ENCODE assay signal across 8 mouse cellular contexts in genomic region chr12:85338815-85339214, GRCm38 (mm10). TPM values are rescaled to one million over a fixed set of nuclear protein-coding genes. Genes with fewer than 3 reads are reported as not detected.
DNase-seq lines count a peak whose midpoint lies in the region; ATAC-seq and TF ChIP-seq lines count a peak whose summit lies in the region.

No protein-coding gene starts in this region.

- no peaks in the 10 kb centered on the region for H3K27me3 ChIP-seq in heart, embryonic 16.5 days (ENCODE audit: control insufficient read depth, insufficient read depth, low read length)
- H3K27me3 ChIP-seq in megakaryocyte, embryonic 14.5 days (replicated peaks): no peaks in the 10 kb centered on the region

- ATAC-seq in common myeloid progenitor, adult 5-6 weeks (replicated peaks; ENCODE audit: low read depth, poor library complexity, severe bottlenecking): 0 out of 2 replicates have a peak, but pooled peaks have one; percentile 10
- peak; percentile 58 for ATAC-seq in heart, embryonic 16.5 days (replicated peaks; ENCODE audit: extremely low read depth, insufficient read depth, low FRiP score)

- H3K9me3 ChIP-seq in heart, embryonic 16.5 days (replicated peaks; ENCODE audit: control insufficient read depth, low read length): no peaks in the 10 kb centered on the region
- no peaks in the 10 kb centered on the region for H3K9me3 ChIP-seq in megakaryocyte, embryonic 14.5 days

- H3K4me2 ChIP-seq in heart, embryonic 16.5 days (ENCODE audit: low read depth, low read length): peak overlapping the region; percentile 79

- peak overlapping the region; percentile 95 for H3K9ac ChIP-seq in heart, embryonic 16.5 days (ENCODE audit: low read length)

- no peak for TF ChIP-seq CTCF in left cerebral cortex, adult 2 months (IDR thresholded peaks at IDR 0.05)

- H3K36me3 ChIP-seq in heart, embryonic 16.5 days (ENCODE audit: control insufficient read depth, insufficient read depth): peaks cover 12% of the 10 kb centered on the region
- peaks cover 49% of the 10 kb centered on the region for H3K36me3 ChIP-seq in megakaryocyte, embryonic 14.5 days (replicated peaks; ENCODE audit: low read length)

- intact Hi-C loops in left cerebral cortex, adult 2 months (cut with DNase I): no loop called here
- intact Hi-C loops in left cerebral cortex, postnatal 14 days (cut with DNase I): no loop called here
- intact Hi-C loops in left cerebral cortex, postnatal 25 days (cut with DNase I): no loop called here

- peak overlapping the region; percentile 84 for H3K27ac ChIP-seq in left cerebral cortex, adult 2 months
- peak overlapping the region; percentile 87 for H3K27ac ChIP-seq in heart, embryonic 16.5 days (ENCODE audit: low read length)

- peak overlapping the region; percentile 100 for H3K4me3 ChIP-seq in left cerebral cortex, adult 2 months
- H3K4me3 ChIP-seq in heart, embryonic 16.5 days (ENCODE audit: low read length): peak overlapping the region; percentile 85
- peak overlapping the region; percentile 98 for H3K4me3 ChIP-seq in megakaryocyte, embryonic 14.5 days (replicated peaks)

- under 1% methylated on average over 40 of the region's 42 CpGs for WGBS in heart, embryonic 16.5 days

- DNase-seq in left cerebral cortex, adult 2 months (ENCODE audit: extremely low spot score in 1 of 2, low spot score in 2 of 2): no peak
- no peak for DNase-seq in left cerebral cortex, postnatal 14 days (ENCODE audit: low spot score in 2 of 2)
- no peak for DNase-seq in left cerebral cortex, postnatal 25 days (ENCODE audit: low spot score in 2 of 2)
- DNase-seq in gastrocnemius, postnatal 10 days: no peak
- no peak for DNase-seq in kidney, postnatal 14 days

- H3K4me1 ChIP-seq in heart, embryonic 16.5 days (ENCODE audit: control insufficient read depth, insufficient read depth, low read length): peaks cover 24% of the 10 kb centered on the region
- peaks cover 24% of the 10 kb centered on the region for H3K4me1 ChIP-seq in megakaryocyte, embryonic 14.5 days

RNA-seq across cellular contexts. Expression of gene Nek9, which starts 0.3 kb away (rescaled TPM):
- 10 to 100 TPM; 32.9 to 34.8 TPM for total RNA-seq in left cerebral cortex, adult 2 months (2021)
- 10 to 100 TPM; 25.1 to 26.4 TPM for total RNA-seq in left cerebral cortex, postnatal 14 days (2021)
- total RNA-seq in common myeloid progenitor, adult 5-6 weeks (2017): 30.5 and 33.5 TPM in 2 replicates
- 19.0 and 20.6 TPM in 2 replicates for polyA plus RNA-seq in heart, embryonic 16.5 days (2015; fragmentation: Nextera tagmentation; extraction: Ambion mirVana)
- polyA plus RNA-seq in megakaryocyte, embryonic 14.5 days (2012; ENCODE audit: insufficient read depth, low replicate concordance): 2.0 and 2.6 TPM in 2 replicates
- 10 to 100 TPM; 27.8 to 29.6 TPM for total RNA-seq in left cerebral cortex, postnatal 25 days (2021)
- 10 to 100 TPM; 50.5 to 50.7 TPM for total RNA-seq in gastrocnemius, postnatal 10 days (2021)

RNA-seq across cellular contexts. Expression of gene Tmed10, which starts 35.8 kb away (rescaled TPM):
- total RNA-seq in left cerebral cortex, adult 2 months (2021): 100 to 1,000 TPM; 164 to 165 TPM
- total RNA-seq in left cerebral cortex, postnatal 14 days (2021): 100 to 1,000 TPM; 157 to 161 TPM
- 111 and 156 TPM in 2 replicates for total RNA-seq in common myeloid progenitor, adult 5-6 weeks (2017)
- polyA plus RNA-seq in heart, embryonic 16.5 days (2015; fragmentation: Nextera tagmentation; extraction: Ambion mirVana): 250 and 253 TPM in 2 replicates
- polyA plus RNA-seq in megakaryocyte, embryonic 14.5 days (2012; ENCODE audit: insufficient read depth, low replicate concordance): 73.8 and 158 TPM in 2 replicates
- 100 to 1,000 TPM; 164 to 171 TPM for total RNA-seq in left cerebral cortex, postnatal 25 days (2021)
- 100 to 1,000 TPM; 149 to 160 TPM for total RNA-seq in gastrocnemius, postnatal 10 days (2021)

RNA-seq across cellular contexts. Expression of gene Zc2hc1c, which starts 50.4 kb away (rescaled TPM):
- 1 to 10 TPM; 2.0 to 2.8 TPM for total RNA-seq in left cerebral cortex, adult 2 months (2021)
- total RNA-seq in left cerebral cortex, postnatal 14 days (2021): 1 to 10 TPM; 1.4 to 1.5 TPM
- total RNA-seq in common myeloid progenitor, adult 5-6 weeks (2017): 0.27 and 0.58 TPM in 2 replicates
- 2.1 and 2.2 TPM in 2 replicates for polyA plus RNA-seq in heart, embryonic 16.5 days (2015; fragmentation: Nextera tagmentation; extraction: Ambion mirVana)
- polyA plus RNA-seq in megakaryocyte, embryonic 14.5 days (2012; ENCODE audit: insufficient read depth, low replicate concordance): not detected in 2 replicates
- 1 to 10 TPM; 1.9 to 2.0 TPM for total RNA-seq in left cerebral cortex, postnatal 25 days (2021)
- total RNA-seq in gastrocnemius, postnatal 10 days (2021): under 1 TPM; 0.63 TPM

RNA-seq across cellular contexts. Expression of gene Acyp1, which starts 50.6 kb away (rescaled TPM):
- total RNA-seq in left cerebral cortex, adult 2 months (2021): 10 to 100 TPM; 32.9 to 37.4 TPM
- 10 to 100 TPM; 35.2 to 35.5 TPM for total RNA-seq in left cerebral cortex, postnatal 14 days (2021)
- 46.1 and 81.3 TPM in 2 replicates for total RNA-seq in common myeloid progenitor, adult 5-6 weeks (2017)
- 63.2 and 71.1 TPM in 2 replicates for polyA plus RNA-seq in heart, embryonic 16.5 days (2015; fragmentation: Nextera tagmentation; extraction: Ambion mirVana)
- 29.0 TPM in 1 of 2 replicates, not detected in the other for polyA plus RNA-seq in megakaryocyte, embryonic 14.5 days (2012; ENCODE audit: insufficient read depth, low replicate concordance)
- 10 to 100 TPM; 31.6 to 35.9 TPM for total RNA-seq in left cerebral cortex, postnatal 25 days (2021)
- total RNA-seq in gastrocnemius, postnatal 10 days (2021): 10 to 100 TPM; 20.5 to 24.9 TPM
